23 mouse cellular contexts compared by ENCODE assay signal in the genomic region with DNA sequence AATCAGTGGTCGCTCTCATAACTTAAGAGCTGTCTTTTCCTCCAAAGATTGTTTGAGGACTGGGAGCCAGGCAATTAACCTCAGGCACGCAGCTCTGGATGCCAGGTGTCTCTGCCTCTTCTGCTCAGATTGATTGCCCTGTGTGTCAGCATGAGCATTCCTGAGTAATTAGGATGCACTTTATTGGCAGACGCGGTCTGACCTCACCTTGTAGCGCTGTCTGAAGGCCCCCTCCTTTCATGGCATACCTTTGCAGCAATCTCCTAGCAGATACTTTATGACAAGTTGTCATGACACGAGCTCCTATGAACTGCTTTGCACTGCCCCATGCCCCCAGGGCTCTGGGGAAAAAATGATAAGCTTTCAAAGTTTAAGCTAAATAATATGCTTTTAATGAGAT.
A peak's percentile ranks its signal among the peaks of the same experiment; 100 is the strongest.
DNase-seq lines count a peak whose midpoint lies in the region; ATAC-seq and TF ChIP-seq lines count a peak whose summit lies in the region.
"Had no signal": no experiment of that assay in that cellular context is flagged by ENCODE, and none has a peak within 500 bp of the region (broad histone marks: within the 10 kb centered on the region; RNA-seq: fewer than 3 reads in every experiment).

No protein-coding gene starts in this region.

- WGBS in limb, embryonic 14.5 days: 15% methylated on average over 6 of the region's 6 CpGs
- 28% methylated on average over 6 of the region's 6 CpGs for WGBS in limb, embryonic 10.5 days
- 59% methylated on average over 6 of the region's 6 CpGs for WGBS in embryonic facial prominence, embryonic 10.5 days
- WGBS in embryonic facial prominence, embryonic 11.5 days: 57% methylated on average over 6 of the region's 6 CpGs

- ATAC-seq in limb, embryonic 14.5 days (ENCODE audit: low FRiP score, low read depth): no peak
- ATAC-seq in embryonic facial prominence, embryonic 11.5 days (replicated peaks; ENCODE audit: insufficient number of reproducible peaks, low FRiP score, low TSS enrichment, low read depth): no peak
- ATAC-seq: CD4-positive, CD25-positive, alpha-beta regulatory T cell, adult 4 months; forebrain, embryonic 14.5 days; forebrain, postnatal 0 days; intestine, embryonic 15.5 days had no signal

- H3K9ac ChIP-seq in limb, embryonic 14.5 days (ENCODE audit: low read depth, low read length, severe bottlenecking): no peak overlapping the region
- no peak overlapping the region for H3K9ac ChIP-seq in embryonic facial prominence, embryonic 11.5 days (replicated peaks; ENCODE audit: low read length)
- H3K9ac ChIP-seq: embryonic facial prominence, embryonic 13.5 days; forebrain, postnatal 0 days; hindbrain, embryonic 12.5 days; hindbrain, embryonic 15.5 days; intestine, embryonic 15.5 days had no signal

- H3K4me2 ChIP-seq in limb, embryonic 14.5 days (replicated peaks; ENCODE audit: low read depth, low read length, severe bottlenecking): no peak overlapping the region
- H3K4me2 ChIP-seq in embryonic facial prominence, embryonic 11.5 days (ENCODE audit: low read depth, low read length): no peak overlapping the region
- H3K4me2 ChIP-seq: embryonic facial prominence, embryonic 13.5 days; hindbrain, embryonic 12.5 days; hindbrain, embryonic 15.5 days; intestine, embryonic 15.5 days had no signal

- no peaks in the 10 kb centered on the region for H3K9me3 ChIP-seq in limb, embryonic 14.5 days (ENCODE audit: control insufficient read depth, low read length)
- H3K9me3 ChIP-seq in limb, embryonic 10.5 days (replicated peaks): no peaks in the 10 kb centered on the region
- H3K9me3 ChIP-seq in embryonic facial prominence, embryonic 10.5 days: no peaks in the 10 kb centered on the region
- H3K9me3 ChIP-seq in embryonic facial prominence, embryonic 11.5 days (replicated peaks; ENCODE audit: control insufficient read depth, low read length): no peaks in the 10 kb centered on the region
- H3K9me3 ChIP-seq: embryonic facial prominence, embryonic 13.5 days; forebrain, embryonic 10.5 days; heart, embryonic 10.5 days; hindbrain, embryonic 12.5 days; hindbrain, embryonic 15.5 days; intestine, embryonic 15.5 days had no signal

- H3K4me1 ChIP-seq in limb, embryonic 14.5 days (ENCODE audit: control insufficient read depth, insufficient read depth, low read length): no peaks in the 10 kb centered on the region
- peaks cover 21% of the 10 kb centered on the region for H3K4me1 ChIP-seq in limb, embryonic 10.5 days
- H3K4me1 ChIP-seq in embryonic facial prominence, embryonic 10.5 days: peaks cover 4% of the 10 kb centered on the region
- no peaks in the 10 kb centered on the region for H3K4me1 ChIP-seq in embryonic facial prominence, embryonic 11.5 days (ENCODE audit: control insufficient read depth, insufficient read depth, low read length)
- H3K4me1 ChIP-seq: embryonic facial prominence, embryonic 13.5 days; forebrain, embryonic 10.5 days; heart, embryonic 10.5 days; hindbrain, embryonic 12.5 days; hindbrain, embryonic 15.5 days; intestine, embryonic 15.5 days had no signal

- H3K27ac ChIP-seq in limb, embryonic 14.5 days (replicated peaks; ENCODE audit: low read depth, low read length): no peak overlapping the region
- H3K27ac ChIP-seq in limb, embryonic 10.5 days: no peak overlapping the region
- H3K27ac ChIP-seq in embryonic facial prominence, embryonic 10.5 days (replicated peaks): no peak overlapping the region
- no peak overlapping the region for H3K27ac ChIP-seq in embryonic facial prominence, embryonic 11.5 days (replicated peaks; ENCODE audit: low read depth, low read length)
- H3K27ac ChIP-seq: embryonic facial prominence, embryonic 13.5 days; forebrain, embryonic 10.5 days; heart, adult 2 months; heart, embryonic 10.5 days; hindbrain, embryonic 12.5 days; hindbrain, embryonic 15.5 days; intestine, embryonic 15.5 days had no signal

- DNase-seq in limb, embryonic 14.5 days (ENCODE audit: low spot score): peak; percentile 10
- DNase-seq in limb, embryonic 10.5 days (ENCODE audit: low spot score): no peak
- peak; percentile 27 for DNase-seq in embryonic facial prominence, embryonic 10.5 days (ENCODE audit: low spot score)
- peak; percentile 40 for DNase-seq in embryonic facial prominence, embryonic 11.5 days (ENCODE audit: low spot score)
- peak; percentile 30 for DNase-seq in mesoderm, embryonic 11.5 days (ENCODE audit: low read depth, low spot score)
- DNase-seq in cerebellum, postnatal 36 days: no peak
- DNase-seq: adrenal gland, adult 8-10 months; adrenal gland, postnatal 25 days; cerebellum, adult 11-12 months; cerebellum, adult 8-10 months; cerebellum, postnatal 14 days; forebrain, postnatal 0 days; gastrocnemius, postnatal 25 days; heart, adult 2 months; kidney, adult 11 months had no signal

- H3K4me3 ChIP-seq in limb, embryonic 14.5 days (replicated peaks; ENCODE audit: low read length): no peak overlapping the region
- no peak overlapping the region for H3K4me3 ChIP-seq in limb, embryonic 10.5 days
- H3K4me3 ChIP-seq in embryonic facial prominence, embryonic 10.5 days: no peak overlapping the region
- H3K4me3 ChIP-seq in embryonic facial prominence, embryonic 11.5 days (ENCODE audit: low read depth, low read length): no peak overlapping the region
- H3K4me3 ChIP-seq: embryonic facial prominence, embryonic 13.5 days; forebrain, embryonic 10.5 days; heart, adult 2 months; heart, embryonic 10.5 days; hindbrain, embryonic 12.5 days; hindbrain, embryonic 15.5 days; intestine, embryonic 15.5 days had no signal

- no peaks in the 10 kb centered on the region for H3K27me3 ChIP-seq in limb, embryonic 14.5 days (ENCODE audit: control insufficient read depth, insufficient read depth, low read length)
- no peaks in the 10 kb centered on the region; the same call in 1 of the 2 replicates for H3K27me3 ChIP-seq in limb, embryonic 10.5 days (ENCODE audit: low read depth, poor library complexity, severe bottlenecking)
- H3K27me3 ChIP-seq in embryonic facial prominence, embryonic 10.5 days (replicated peaks; ENCODE audit: low read depth, poor library complexity, severe bottlenecking): no peaks in the 10 kb centered on the region
- H3K27me3 ChIP-seq in embryonic facial prominence, embryonic 11.5 days (ENCODE audit: control insufficient read depth, insufficient read depth, low read length): no peaks in the 10 kb centered on the region
- H3K27me3 ChIP-seq: embryonic facial prominence, embryonic 13.5 days; hindbrain, embryonic 12.5 days; hindbrain, embryonic 15.5 days; intestine, embryonic 15.5 days had no signal

- no peak for TF ChIP-seq POLR2A in limb, embryonic 14.5 days (IDR thresholded peaks at IDR 0.05; ENCODE audit: borderline replicate concordance, extremely low read depth, insufficient read depth, insufficient read length)

- no peaks in the 10 kb centered on the region for H3K36me3 ChIP-seq in limb, embryonic 14.5 days (ENCODE audit: control insufficient read depth, insufficient read depth, low read length)
- H3K36me3 ChIP-seq in limb, embryonic 10.5 days: no peaks in the 10 kb centered on the region
- H3K36me3 ChIP-seq in embryonic facial prominence, embryonic 10.5 days (replicated peaks): no peaks in the 10 kb centered on the region
- no peaks in the 10 kb centered on the region for H3K36me3 ChIP-seq in embryonic facial prominence, embryonic 11.5 days (replicated peaks; ENCODE audit: control insufficient read depth, insufficient read depth, low read depth, low read length)
- H3K36me3 ChIP-seq: embryonic facial prominence, embryonic 13.5 days; forebrain, embryonic 10.5 days; heart, embryonic 10.5 days; hindbrain, embryonic 12.5 days; hindbrain, embryonic 15.5 days; intestine, embryonic 15.5 days had no signal

Comparison
In these comparisons a context has a peak if more than half of its experiments do, and no peak if none do; other contexts are left out.
1. DNase-seq: peak in limb, embryonic 14.5 days (single experiment), embryonic facial prominence, embryonic 10.5 days (single experiment), embryonic facial prominence, embryonic 11.5 days (single experiment) and mesoderm, embryonic 11.5 days (single experiment); none in limb, embryonic 10.5 days (single experiment) and cerebellum, postnatal 36 days (0 of 2).